Mouse (Mus musculus) olfactory bulb, adult 2 months (tissue): ENCODE data around the gene Nelfb.

ENCODE experiments used
- CTCF ChIP-seq: fragments of 200-500 bp; IDR thresholded peaks from 2 replicates; pipeline ENCODE4 v1.5.1; 2012; ENCODE audit warnings: low read depth, mild to moderate bottlenecking, low read length, moderate library complexity; ENCODE audit not compliant: insufficient read depth
- POLR2A ChIP-seq: fragments of 200-500 bp; IDR thresholded peaks from 2 replicates; pipeline ENCODE4 v1.6.1; 2012; ENCODE audit warnings: mild to moderate bottlenecking, low read depth, low read length, moderate library complexity; ENCODE audit not compliant: insufficient read depth

DNA sequence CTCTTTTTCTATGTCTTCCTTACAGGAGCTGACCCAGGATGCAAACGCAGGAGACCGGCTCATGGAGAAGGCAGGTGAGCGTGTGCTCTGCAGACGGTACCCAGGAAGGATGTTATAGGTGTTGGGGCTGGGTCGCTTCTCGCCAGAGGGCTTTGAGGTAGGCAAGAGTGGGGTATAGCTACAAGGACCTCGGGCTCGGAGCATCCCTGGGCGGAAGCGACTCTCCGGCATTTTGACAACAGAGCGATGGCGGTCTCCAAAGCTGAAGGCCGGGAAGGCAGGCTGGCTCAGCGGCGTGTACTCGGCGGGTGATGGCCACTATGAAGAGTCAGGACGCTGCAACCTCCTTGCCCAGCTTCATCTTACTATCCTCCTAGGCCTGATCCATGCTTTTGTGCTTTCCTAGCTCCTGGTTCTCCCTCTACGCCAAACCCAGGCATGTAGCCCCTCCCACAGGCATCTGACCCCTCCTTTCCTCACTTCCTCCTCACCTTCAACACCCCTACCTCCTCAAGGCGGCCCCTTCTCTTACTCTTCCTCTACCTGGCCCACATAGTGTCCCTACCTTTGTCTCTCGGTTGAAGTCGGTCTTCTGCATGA lies 2.1 kb upstream of the Nelfb start:
- TF ChIP-seq CTCF (no peak), POLR2A (no peak)
